In the genomic region with DNA sequence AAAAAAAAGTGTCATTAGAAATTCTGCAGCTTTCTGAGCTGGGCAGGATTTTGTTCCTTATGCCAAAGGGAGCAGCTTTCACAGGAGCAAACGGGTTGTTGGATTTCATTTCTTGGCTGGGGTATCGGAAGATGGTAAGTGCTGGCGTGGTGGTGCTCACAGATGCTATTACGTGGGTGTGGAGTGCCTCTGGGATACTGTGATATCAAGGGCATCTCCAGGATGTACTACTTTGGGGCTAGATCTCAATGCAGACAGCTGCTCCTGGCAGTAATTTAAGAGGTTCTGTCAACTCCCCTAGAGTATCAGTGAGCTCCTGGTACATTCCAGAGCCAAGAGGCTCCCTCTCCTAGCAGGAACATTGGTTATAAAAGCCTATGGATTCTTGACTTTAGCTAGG, we compare ENCODE assay signal across 10 mouse cellular contexts. TPM values are rescaled to one million over a fixed set of nuclear protein-coding genes. Genes with fewer than 3 reads are reported as not detected.
DNase-seq lines count a peak whose midpoint lies in the region; ATAC-seq and TF ChIP-seq lines count a peak whose summit lies in the region.
"Had no signal": no experiment of that assay in that cellular context is flagged by ENCODE, and none has a peak within 500 bp of the region (broad histone marks: within the 10 kb centered on the region; RNA-seq: fewer than 3 reads in every experiment).

No protein-coding gene starts in this region.

- H3K4me1 ChIP-seq in forebrain, embryonic 16.5 days (replicated peaks; ENCODE audit: control insufficient read depth, insufficient read depth, low read length) = no peaks in the 10 kb centered on the region
- no peaks in the 10 kb centered on the region for H3K4me1 ChIP-seq in forebrain, embryonic 12.5 days
- peaks cover 15% of the 10 kb centered on the region for H3K4me1 ChIP-seq in lung, embryonic 14.5 days (ENCODE audit: insufficient read depth)
- peaks cover 39% of the 10 kb centered on the region for H3K4me1 ChIP-seq in limb, embryonic 13.5 days
- H3K4me1 ChIP-seq: midbrain, embryonic 13.5 days had no signal

- H3K4me3 ChIP-seq in forebrain, embryonic 16.5 days (replicated peaks; ENCODE audit: low read length) = no peak overlapping the region
- no peak overlapping the region for H3K4me3 ChIP-seq in forebrain, embryonic 12.5 days (replicated peaks)
- H3K4me3 ChIP-seq in lung, embryonic 14.5 days (ENCODE audit: low read depth, low read length) = peak overlapping the region; percentile 16; the same call in 1 of the 2 replicates
- peak overlapping the region; percentile 48 for H3K4me3 ChIP-seq in limb, embryonic 13.5 days
- H3K4me3 ChIP-seq: erythroblast, embryonic 14.5 days; midbrain, embryonic 13.5 days had no signal

- H3K4me2 ChIP-seq in forebrain, embryonic 16.5 days (ENCODE audit: low read length) = no peak overlapping the region
- no peak overlapping the region for H3K4me2 ChIP-seq in forebrain, embryonic 12.5 days
- peak overlapping the region; percentile 46 for H3K4me2 ChIP-seq in lung, embryonic 14.5 days
- H3K4me2 ChIP-seq in limb, embryonic 13.5 days (replicated peaks) = peak overlapping the region; percentile 59
- H3K4me2 ChIP-seq: midbrain, embryonic 13.5 days had no signal

- DNase-seq in lung, embryonic 14.5 days = no peak
- DNase-seq in lung, postnatal 4 days = no peak
- DNase-seq in layer of hippocampus, adult 18-20 months (ENCODE audit: low spot score in 2 of 2) = peak; percentile 59 to 77
- DNase-seq in kidney, adult 9 months = no peak
- DNase-seq in spleen, postnatal 14 days (ENCODE audit: low spot score in 2 of 2) = no peak

- no peak for TF ChIP-seq CTCF in lung, embryonic 14.5 days (IDR thresholded peaks at IDR 0.05; ENCODE audit: low read depth)

- ATAC-seq in forebrain, embryonic 16.5 days = peak; percentile 36; the same call in 1 of the 2 replicates
- ATAC-seq in forebrain, embryonic 12.5 days (ENCODE audit: low FRiP score) = no peak
- no peak for ATAC-seq in lung, embryonic 14.5 days (ENCODE audit: insufficient read depth)
- no peak for ATAC-seq in limb, embryonic 13.5 days (ENCODE audit: low FRiP score, low read depth)
- ATAC-seq: midbrain, embryonic 13.5 days had no signal

- no peaks in the 10 kb centered on the region for H3K27me3 ChIP-seq in forebrain, embryonic 16.5 days (replicated peaks; ENCODE audit: control insufficient read depth, insufficient read depth, low read length)
- H3K27me3 ChIP-seq in forebrain, embryonic 12.5 days = no peaks in the 10 kb centered on the region
- no peaks in the 10 kb centered on the region for H3K27me3 ChIP-seq in lung, embryonic 14.5 days (ENCODE audit: insufficient read depth, low read length)
- H3K27me3 ChIP-seq in limb, embryonic 13.5 days = no peaks in the 10 kb centered on the region
- H3K27me3 ChIP-seq: midbrain, embryonic 13.5 days had no signal

- 79% methylated on average over 4 of the region's 4 CpGs for WGBS in forebrain, embryonic 16.5 days
- WGBS in forebrain, embryonic 12.5 days = 92% methylated on average over 4 of the region's 4 CpGs
- WGBS in lung, embryonic 14.5 days = 79% methylated on average over 4 of the region's 4 CpGs
- WGBS in limb, embryonic 13.5 days = 79% methylated on average over 4 of the region's 4 CpGs

- no peak overlapping the region for H3K9ac ChIP-seq in forebrain, embryonic 16.5 days (replicated peaks; ENCODE audit: low read depth, low read length)
- H3K9ac ChIP-seq in forebrain, embryonic 12.5 days = no peak overlapping the region
- H3K9ac ChIP-seq in lung, embryonic 14.5 days = peak overlapping the region; percentile 40; the same call in 1 of the 2 replicates
- H3K9ac ChIP-seq in limb, embryonic 13.5 days = peak overlapping the region; percentile 83
- H3K9ac ChIP-seq: midbrain, embryonic 13.5 days had no signal

- no peaks in the 10 kb centered on the region for H3K36me3 ChIP-seq in forebrain, embryonic 16.5 days (ENCODE audit: control insufficient read depth, insufficient read depth)
- H3K36me3 ChIP-seq in forebrain, embryonic 12.5 days (replicated peaks) = peaks cover 37% of the 10 kb centered on the region
- H3K36me3 ChIP-seq in lung, embryonic 14.5 days (ENCODE audit: insufficient read depth) = peaks cover 22% of the 10 kb centered on the region; the same call in 1 of the 2 replicates
- peaks cover 58% of the 10 kb centered on the region for H3K36me3 ChIP-seq in limb, embryonic 13.5 days

- H3K27ac ChIP-seq in forebrain, embryonic 16.5 days (ENCODE audit: low read length) = no peak overlapping the region
- H3K27ac ChIP-seq in forebrain, embryonic 12.5 days = no peak overlapping the region
- H3K27ac ChIP-seq in lung, embryonic 14.5 days (ENCODE audit: low read depth) = peak overlapping the region; percentile 96
- H3K27ac ChIP-seq in limb, embryonic 13.5 days = peak overlapping the region; percentile 98
- H3K27ac ChIP-seq: midbrain, embryonic 13.5 days had no signal

- no peaks in the 10 kb centered on the region for H3K9me3 ChIP-seq in forebrain, embryonic 16.5 days (ENCODE audit: control insufficient read depth, low read length)
- no peaks in the 10 kb centered on the region for H3K9me3 ChIP-seq in forebrain, embryonic 12.5 days
- H3K9me3 ChIP-seq in lung, embryonic 14.5 days (ENCODE audit: low read depth, low read length) = no peaks in the 10 kb centered on the region
- H3K9me3 ChIP-seq in limb, embryonic 13.5 days = no peaks in the 10 kb centered on the region
- H3K9me3 ChIP-seq: midbrain, embryonic 13.5 days had no signal

RNA-seq across cellular contexts. Expression of a gene that starts 42.1 kb away (rescaled TPM):
- 243 and 253 TPM in 2 replicates for polyA plus RNA-seq in forebrain, embryonic 16.5 days (2015; fragmentation: Nextera tagmentation; extraction: Ambion mirVana)
- 291 and 295 TPM in 2 replicates for polyA plus RNA-seq in forebrain, embryonic 12.5 days (2016; fragmentation: Nextera tagmentation; extraction: Ambion mirVana)
- 260 and 269 TPM in 2 replicates for polyA plus RNA-seq in lung, embryonic 14.5 days (2014; fragmentation: Nextera tagmentation; extraction: Ambion mirVana)
- total RNA-seq in layer of hippocampus, adult 18-20 months (2021) = 100 to 1,000 TPM; 108 to 113 TPM
- polyA plus RNA-seq in limb, embryonic 13.5 days (2015; fragmentation: Nextera tagmentation; extraction: Ambion mirVana) = 340 and 356 TPM in 2 replicates

Comparison
In these comparisons a context has a peak if more than half of its experiments do, and no peak if none do; other contexts are left out.
1. H3K27ac ChIP-seq: peak in lung, embryonic 14.5 days (single experiment) and limb, embryonic 13.5 days (single experiment); none in forebrain, embryonic 16.5 days (single experiment) and forebrain, embryonic 12.5 days (single experiment).
2. H3K4me2 ChIP-seq: peak in lung, embryonic 14.5 days (single experiment) and limb, embryonic 13.5 days (single experiment); none in forebrain, embryonic 16.5 days (single experiment) and forebrain, embryonic 12.5 days (single experiment).
3. H3K4me3 ChIP-seq: peak in lung, embryonic 14.5 days (single experiment) and limb, embryonic 13.5 days (single experiment); none in forebrain, embryonic 16.5 days (single experiment) and forebrain, embryonic 12.5 days (single experiment).
4. H3K9ac ChIP-seq: peak in lung, embryonic 14.5 days (single experiment) and limb, embryonic 13.5 days (single experiment); none in forebrain, embryonic 16.5 days (single experiment) and forebrain, embryonic 12.5 days (single experiment).
5. DNase-seq: peak in layer of hippocampus, adult 18-20 months (2 of 2); none in lung, embryonic 14.5 days (single experiment), lung, postnatal 4 days (0 of 2), kidney, adult 9 months (single experiment) and spleen, postnatal 14 days (0 of 2).